Mouse (Mus musculus) embryo, embryonic 10 days (tissue): ENCODE data around the gene Bicd2.

Experiments used
- DNase-seq: peaks from one replicate; pipeline ENCODE4 v3.0.0-alpha.2; 2015; ENCODE audit warnings: low spot score

Bicd2 gene

GRCm38 (mm10) chr13:49402628-49403027 is 61.2 kb downstream of the Bicd2 start:
- DNase-seq: no peak

GRCm38 (mm10) chr13:49407795-49408194 is 66.4 kb downstream of the Bicd2 start:
- DNase-seq: no peak

GRCm38 (mm10) chr13:49420754-49421605 is 79.6 kb downstream of the Bicd2 start, which contains the start of gene Ippk:
Gene Ippk (plus strand): TSS chr13:49421249.
- peak; percentile 98 for DNase-seq

GRCm38 (mm10) chr13:49421606-49421917 is 80.2 kb downstream of the Bicd2 start:
- peak; percentile 37 for DNase-seq

GRCm38 (mm10) chr13:49421959-49422358 is 80.6 kb downstream of the Bicd2 start:
- no peak for DNase-seq

GRCm38 (mm10) chr13:49426736-49427135 is 85.4 kb downstream of the Bicd2 start:
- DNase-seq: no peak

- no peak for DNase-seq
Measured at GRCm38 (mm10) chr13:49428042-49428675, 86.8 kb downstream of the Bicd2 start.

GRCm38 (mm10) chr13:49430529-49430928 is 89.1 kb downstream of the Bicd2 start:
- no peak for DNase-seq

- no peak for DNase-seq
Measured at GRCm38 (mm10) chr13:49433268-49434029, 92.1 kb downstream of the Bicd2 start.

- no peak for DNase-seq
Measured at GRCm38 (mm10) chr13:49435745-49436144, 94.4 kb downstream of the Bicd2 start.

- no peak for DNase-seq
Measured at GRCm38 (mm10) chr13:49436170-49436569, 94.8 kb downstream of the Bicd2 start.
